Mouse (Mus musculus) heart, postnatal 0 days (tissue): ENCODE data around the gene Cep295nl.

Source experiments
- CTCF ChIP-seq: IDR thresholded peaks from 2 replicates; pipeline ENCODE4 v1.5.1; 2016; ENCODE audit warnings: antibody characterized with exemption, control low read depth, low read depth
- EP300 ChIP-seq: IDR thresholded peaks from 2 replicates; pipeline ENCODE4 v1.6.1; 2016; ENCODE audit warnings: antibody characterized with exemption, low read depth

GRCm38 (mm10) chr11:118323974-118324373 is 18.3 kb downstream of the Cep295nl start:
- no peak for TF ChIP-seq CTCF
- TF ChIP-seq EP300: no peak
